Mouse (Mus musculus) G1E (cell line): ENCODE results near the gene Twnk.

Experiments used
- CTCF ChIP-seq: IDR thresholded peaks from 2 replicates; pipeline ENCODE4 v1.5.1; 2012; ENCODE audit warnings: low read depth, low read length, inconsistent platforms, mixed read lengths
- POLR2AphosphoS5 ChIP-seq: IDR thresholded peaks from 2 replicates; pipeline ENCODE4 v1.6.1; 2012; ENCODE audit warnings: low read depth, low read length, inconsistent platforms; ENCODE audit not compliant: insufficient replicate concordance

DNA sequence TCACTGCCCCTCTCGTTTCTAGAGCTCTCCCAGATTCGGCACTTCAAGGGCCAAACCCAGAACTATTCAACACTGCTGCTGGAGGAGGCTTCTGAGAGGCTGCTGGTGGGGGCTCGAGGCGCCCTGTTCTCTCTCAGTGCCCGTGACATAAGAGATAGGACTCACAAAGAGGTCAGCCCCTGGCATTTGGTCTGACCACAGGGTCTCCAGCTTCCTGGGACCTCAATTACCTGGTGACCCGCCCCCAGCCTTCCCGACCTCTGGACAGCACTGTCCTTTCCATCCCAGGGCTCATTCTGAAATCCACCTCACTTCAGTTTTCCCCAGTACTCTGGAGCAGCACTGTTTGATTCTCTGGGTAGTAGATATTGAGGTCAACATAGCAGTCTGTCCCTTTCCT lies 12.8 kb upstream of the Twnk start:
- TF ChIP-seq POLR2AphosphoS5 (no peak), CTCF (no peak)
